Mouse (Mus musculus): ENCODE measurements around the gene Ccdc8. TPM values are rescaled to one million over a fixed set of nuclear protein-coding genes. Genes with fewer than 3 reads are reported as not detected.

The Ccdc8 gene
- polyA plus RNA-seq, 1 experiment from 2014 or later, result 6.4 TPM

GRCm38 (mm10) chr7:17002375-17003195 is 10.1 kb downstream of the Ccdc8 start:
- H3K36me3 ChIP-seq (replicated peaks), result peaks cover 23% of the 10 kb centered on the region

GRCm38 (mm10) chr7:17003230-17003960 is 10.9 kb downstream of the Ccdc8 start:
- Histone ChIP-seq H3K27me3 (replicated peaks) (no peaks in the 10 kb centered on the region), H3K4me3 (no peak overlapping the region), H3K4me1 (peaks cover 7% of the 10 kb centered on the region), H3K36me3 (replicated peaks) (peaks cover 32% of the 10 kb centered on the region), H3K9ac (no peak overlapping the region), H3K27ac (no peak overlapping the region), H3K9me3 (no peaks in the 10 kb centered on the region), H3K4me2 (no peak overlapping the region)
- WGBS, result 85% methylated on average over 7 of the region's 7 CpGs
- ATAC-seq (replicated peaks), result no peak

More at GRCm38 (mm10) chr7:17002375-17003195, 10.1 kb downstream of the Ccdc8 start:
- ATAC-seq (replicated peaks), result peak; percentile 76
- no peaks in the 10 kb centered on the region for H3K9me3 ChIP-seq
- WGBS, result 10% methylated on average over 7 of the region's 7 CpGs
- H3K27me3 ChIP-seq (replicated peaks), result no peaks in the 10 kb centered on the region
- H3K4me1 ChIP-seq, result peaks cover 11% of the 10 kb centered on the region
- H3K27ac ChIP-seq, result no peak overlapping the region; the same call in 1 of the 2 replicates
- no peak overlapping the region for H3K9ac ChIP-seq
- no peak overlapping the region for H3K4me3 ChIP-seq
- no peak overlapping the region for H3K4me2 ChIP-seq

GRCm38 (mm10) chr7:17004716-17005115 is 12.2 kb downstream of the Ccdc8 start:
- no peaks in the 10 kb centered on the region for H3K9me3 ChIP-seq
- no peaks in the 10 kb centered on the region for H3K27me3 ChIP-seq (replicated peaks)
- no peak overlapping the region for H3K4me2 ChIP-seq
- H3K27ac ChIP-seq, result no peak overlapping the region
- no peak overlapping the region for H3K4me3 ChIP-seq
- WGBS, result 81% methylated on average over 7 of the region's 7 CpGs
- no peak for ATAC-seq (replicated peaks)
- H3K4me1 ChIP-seq, result peaks cover 4% of the 10 kb centered on the region; the same call in 1 of the 2 replicates
- peaks cover 39% of the 10 kb centered on the region for H3K36me3 ChIP-seq (replicated peaks)
- H3K9ac ChIP-seq, result no peak overlapping the region

GRCm38 (mm10) chr7:17007300-17007699 is 14.8 kb downstream of the Ccdc8 start:
- Histone ChIP-seq H3K36me3 (replicated peaks) (peaks cover 53% of the 10 kb centered on the region), H3K9ac (no peak overlapping the region), H3K27me3 (replicated peaks) (no peaks in the 10 kb centered on the region), H3K27ac (no peak overlapping the region), H3K4me1 (no peaks in the 10 kb centered on the region), H3K9me3 (no peaks in the 10 kb centered on the region), H3K4me2 (no peak overlapping the region), H3K4me3 (no peak overlapping the region)
- ATAC-seq (replicated peaks), result peak; percentile 25; the same call in 1 of the 2 replicates
- 86% methylated on average over 4 of the region's 4 CpGs for WGBS

- H3K36me3 ChIP-seq (replicated peaks), result peaks cover 74% of the 10 kb centered on the region
- WGBS, result 94% methylated on average over 16 of the region's 16 CpGs
- H3K9me3 ChIP-seq, result no peaks in the 10 kb centered on the region
- H3K4me1 ChIP-seq, result no peaks in the 10 kb centered on the region
- H3K9ac ChIP-seq, result no peak overlapping the region
- no peak overlapping the region for H3K27ac ChIP-seq
- H3K4me3 ChIP-seq, result no peak overlapping the region
- H3K4me2 ChIP-seq, result no peak overlapping the region
- no peaks in the 10 kb centered on the region for H3K27me3 ChIP-seq (replicated peaks)
- ATAC-seq (replicated peaks), result no peak
These were observed 17.0 kb downstream of the Ccdc8 start for GRCm38 (mm10) chr7:17009326-17010009.

- Histone ChIP-seq H3K4me3 (no peak overlapping the region), H3K9ac (no peak overlapping the region), H3K27ac (no peak overlapping the region), H3K27me3 (replicated peaks) (no peaks in the 10 kb centered on the region), H3K9me3 (no peaks in the 10 kb centered on the region), H3K4me2 (no peak overlapping the region), H3K36me3 (replicated peaks) (peaks cover 75% of the 10 kb centered on the region), H3K4me1 (no peaks in the 10 kb centered on the region)
- ATAC-seq (replicated peaks), result no peak
- WGBS, result 97% methylated on average over 5 of the region's 5 CpGs
These were observed 17.5 kb downstream of the Ccdc8 start for GRCm38 (mm10) chr7:17010010-17010347.

- WGBS, result 95% methylated on average over 7 of the region's 7 CpGs
- H3K4me1 ChIP-seq, result 0 out of 2 replicates have a peak, but pooled peaks cover 2% of the 10 kb centered on the region
- H3K4me3 ChIP-seq, result no peak overlapping the region
- H3K36me3 ChIP-seq (replicated peaks), result peaks cover 64% of the 10 kb centered on the region
- H3K9ac ChIP-seq, result no peak overlapping the region
- no peak overlapping the region for H3K4me2 ChIP-seq
- no peak for ATAC-seq (replicated peaks)
- H3K9me3 ChIP-seq, result no peaks in the 10 kb centered on the region
- no peaks in the 10 kb centered on the region for H3K27me3 ChIP-seq (replicated peaks)
- no peak overlapping the region for H3K27ac ChIP-seq
These were observed 19.5 kb downstream of the Ccdc8 start for GRCm38 (mm10) chr7:17011909-17012590.

GRCm38 (mm10) chr7:17015381-17015780 is 22.9 kb downstream of the Ccdc8 start:
- no peak for ATAC-seq (replicated peaks)

GRCm38 (mm10) chr7:17017036-17017435 is 24.5 kb downstream of the Ccdc8 start:
- 65% methylated on average over 1 of the region's 1 CpGs for WGBS
- peak; percentile 57 for ATAC-seq (replicated peaks)
- H3K4me2 ChIP-seq, result no peak overlapping the region
- H3K4me1 ChIP-seq, result 0 out of 2 replicates have a peak, but pooled peaks cover 4% of the 10 kb centered on the region
- H3K36me3 ChIP-seq (replicated peaks), result peaks cover 48% of the 10 kb centered on the region
- H3K9ac ChIP-seq, result no peak overlapping the region
- no peaks in the 10 kb centered on the region for H3K9me3 ChIP-seq
- no peaks in the 10 kb centered on the region for H3K27me3 ChIP-seq (replicated peaks)
- H3K27ac ChIP-seq, result no peak overlapping the region
- no peak overlapping the region for H3K4me3 ChIP-seq

More at GRCm38 (mm10) chr7:17015381-17015780, 22.9 kb downstream of the Ccdc8 start:
- Histone ChIP-seq H3K27me3 (replicated peaks) (no peaks in the 10 kb centered on the region), H3K4me3 (no peak overlapping the region), H3K4me2 (no peak overlapping the region), H3K36me3 (replicated peaks) (peaks cover 37% of the 10 kb centered on the region), H3K9ac (no peak overlapping the region), H3K4me1 (0 out of 2 replicates have a peak, but pooled peaks cover 4% of the 10 kb centered on the region), H3K27ac (no peak overlapping the region), H3K9me3 (no peaks in the 10 kb centered on the region)
- 87% methylated on average over 6 of the region's 6 CpGs for WGBS

- ATAC-seq (replicated peaks), result no peak
- Histone ChIP-seq H3K9me3 (no peaks in the 10 kb centered on the region), H3K36me3 (replicated peaks) (peaks cover 47% of the 10 kb centered on the region), H3K4me1 (0 out of 2 replicates have a peak, but pooled peaks cover 4% of the 10 kb centered on the region), H3K9ac (no peak overlapping the region), H3K27ac (no peak overlapping the region), H3K27me3 (replicated peaks) (no peaks in the 10 kb centered on the region), H3K4me3 (no peak overlapping the region), H3K4me2 (no peak overlapping the region)
- 86% methylated on average over 2 of the region's 2 CpGs for WGBS
These were observed 25.4 kb downstream of the Ccdc8 start for GRCm38 (mm10) chr7:17017921-17018320.

- no peak for ATAC-seq (replicated peaks)
- Histone ChIP-seq H3K27me3 (replicated peaks) (no peaks in the 10 kb centered on the region), H3K4me3 (no peak overlapping the region), H3K9ac (no peak overlapping the region), H3K4me2 (no peak overlapping the region), H3K4me1 (peaks cover 7% of the 10 kb centered on the region; the same call in 1 of the 2 replicates), H3K9me3 (no peaks in the 10 kb centered on the region), H3K36me3 (replicated peaks) (peaks cover 33% of the 10 kb centered on the region), H3K27ac (no peak overlapping the region)
- WGBS, result 94% methylated on average over 7 of the region's 7 CpGs
These were observed 27.1 kb downstream of the Ccdc8 start for GRCm38 (mm10) chr7:17019426-17020166.

All from midbrain, embryonic 15.5 days (tissue).